Mouse (Mus musculus) layer of hippocampus, adult 2 months (tissue): ENCODE results near the gene Gm11985. TPM values are rescaled to one million over a fixed set of nuclear protein-coding genes. Genes with fewer than 3 reads are reported as not detected.
A peak's percentile ranks its signal among the peaks of the same experiment; 100 is the strongest.

Experiments
- DNase-seq, 2 experiments: peaks; one replicate each; pipeline ENCODE4 v3.0.0; 2022; ENCODE audit warnings: low spot score in 2 of 2
- H3K27ac ChIP-seq: fragments of 200-600 bp; 2 replicates; pipeline ENCODE4 v1.8.1; 2022
- H3K4me3 ChIP-seq: fragments of 200-600 bp; 2 replicates; pipeline ENCODE4 v1.8.1; 2022; ENCODE audit warnings: mild to moderate bottlenecking
- CTCF ChIP-seq: fragments of 200-600 bp; conservative IDR thresholded peaks from 2 replicates; pipeline ENCODE4 v1.8.1; 2022; ENCODE audit warnings: antibody characterized with exemption, mild to moderate bottlenecking, moderate library complexity
- total RNA-seq, 2 experiments: library from RNA; stranded (reverse); gene quantifications; 2 replicates each; pipeline ENCODE4 v1.2.3; 2021

Gene Gm11985
- total RNA-seq, 2 experiments from 2014 or later: not detected

DNA sequence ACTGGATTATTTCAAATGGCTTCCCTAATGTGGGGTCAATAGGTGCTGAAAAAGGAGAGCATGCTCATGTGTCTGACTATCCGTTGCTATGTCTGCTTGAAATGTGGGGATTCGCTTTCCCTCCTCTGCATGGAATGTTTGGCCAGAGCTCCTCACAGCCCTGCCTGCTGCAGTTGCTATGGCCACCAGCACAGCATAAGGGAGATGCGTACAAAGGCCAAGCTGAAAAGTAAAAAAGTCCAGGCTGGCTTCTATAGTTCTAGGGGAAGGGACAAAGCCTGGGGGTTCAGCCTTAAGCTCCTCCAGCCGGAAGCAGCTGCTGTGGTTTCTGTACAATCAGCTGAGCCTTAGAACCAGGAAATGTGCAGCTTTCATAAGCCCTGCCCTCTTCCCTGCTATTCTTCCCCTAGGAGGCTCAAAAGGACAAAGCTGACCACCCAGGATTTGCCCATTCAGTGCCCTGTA is 27.7 kb downstream of the Gm11985 start:
- H3K27ac ChIP-seq: peak overlapping the region; percentile 33; the same call in 1 of the 2 replicates
- no peak for DNase-seq
- no peak overlapping the region for H3K4me3 ChIP-seq
- TF ChIP-seq CTCF: no peak

GRCm38 (mm10) chr11:7160146-7160545 is 28.2 kb downstream of the Gm11985 start:
- Histone ChIP-seq H3K4me3 (no peak overlapping the region), H3K27ac (peak overlapping the region; percentile 33)
- no peak for DNase-seq
- TF ChIP-seq CTCF: no peak

DNA sequence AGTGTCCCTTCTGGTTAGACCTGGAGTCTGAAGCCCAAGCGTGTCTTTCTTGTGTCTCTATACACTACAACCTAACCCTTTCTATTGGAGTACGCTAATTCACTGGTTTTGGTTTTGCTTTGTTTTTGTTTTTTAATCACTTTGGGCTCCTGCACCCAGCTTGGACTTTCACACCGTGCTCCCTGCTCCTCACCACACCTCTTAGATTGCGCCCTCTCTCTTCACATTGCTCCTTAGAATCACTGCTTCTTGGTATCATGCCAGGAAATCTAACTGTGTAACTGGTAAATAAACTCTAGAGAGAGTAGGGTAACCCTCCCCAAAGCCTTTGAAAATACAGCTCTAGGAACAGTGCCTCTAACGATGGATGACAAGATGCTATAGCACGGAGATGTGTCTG is 30.2 kb downstream of the Gm11985 start:
- no peak overlapping the region for H3K27ac ChIP-seq
- no peak for TF ChIP-seq CTCF
- DNase-seq: no peak
- no peak overlapping the region for H3K4me3 ChIP-seq

DNA sequence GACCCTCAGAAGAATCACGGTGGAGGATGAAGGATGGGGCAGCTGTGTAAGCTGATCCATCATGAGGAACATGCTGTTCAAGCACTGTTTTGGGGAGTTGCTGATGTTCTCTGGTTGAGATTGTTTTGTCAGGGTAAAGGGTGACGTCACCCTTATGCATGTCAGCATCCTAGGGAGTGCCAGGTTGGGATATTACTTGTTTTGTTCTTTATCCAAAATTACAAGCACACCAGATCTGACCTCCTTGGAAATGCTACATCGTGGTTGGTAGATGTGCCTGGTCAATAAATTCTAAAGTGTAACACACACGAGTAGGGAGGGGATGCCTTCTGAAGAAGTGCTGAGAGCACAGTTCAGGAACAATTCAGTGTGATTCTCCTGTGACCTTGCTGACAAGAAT is 31.9 kb downstream of the Gm11985 start:
- H3K27ac ChIP-seq: no peak overlapping the region
- H3K4me3 ChIP-seq: no peak overlapping the region
- no peak for TF ChIP-seq CTCF
- no peak for DNase-seq

GRCm38 (mm10) chr11:7153081-7153480 is 35.3 kb downstream of the Gm11985 start:
- no peak overlapping the region for H3K4me3 ChIP-seq
- TF ChIP-seq CTCF: no peak
- no peak for DNase-seq
- no peak overlapping the region for H3K27ac ChIP-seq

DNA sequence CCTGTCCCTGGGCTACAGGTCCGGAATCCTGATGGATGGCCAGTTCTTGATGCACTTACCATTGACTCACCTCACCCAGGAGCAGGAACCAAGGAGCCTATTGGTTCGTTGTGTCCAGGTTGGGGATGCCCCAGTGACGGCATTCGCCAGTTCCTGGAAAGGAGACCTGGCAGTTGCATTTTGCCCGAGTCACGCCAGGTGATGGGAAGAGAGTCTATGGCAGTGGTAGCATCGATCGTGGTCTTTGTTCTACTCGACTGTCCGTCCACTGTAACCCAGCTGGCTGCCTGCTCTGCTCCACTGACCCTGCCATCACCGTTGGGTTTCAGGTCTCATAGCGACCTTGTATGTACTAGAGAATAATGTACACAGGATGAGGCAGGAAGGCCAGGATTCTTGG is 36.0 kb downstream of the Gm11985 start:
- no peak for DNase-seq
- TF ChIP-seq CTCF: no peak
- Histone ChIP-seq H3K4me3 (no peak overlapping the region), H3K27ac (no peak overlapping the region)

DNA sequence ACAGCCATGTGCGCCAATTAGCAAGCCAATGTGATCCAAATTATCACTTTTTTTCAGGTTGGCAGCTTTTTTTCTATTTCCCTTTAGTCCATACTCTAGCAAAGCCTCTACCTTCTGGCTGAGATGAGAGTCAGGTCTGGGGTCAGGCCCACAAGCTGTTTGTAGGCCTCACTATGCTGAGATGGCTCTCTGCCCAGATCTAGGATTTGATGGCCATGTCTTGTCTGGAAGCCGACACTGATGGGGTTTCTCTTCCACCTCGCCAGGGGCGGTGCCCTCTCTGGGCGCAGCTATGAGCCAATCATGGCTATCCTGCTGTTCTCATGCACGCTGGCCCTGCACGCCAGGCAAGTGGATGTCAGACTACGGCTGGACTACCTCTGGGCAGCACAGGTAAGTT is 37.9 kb downstream of the Gm11985 start:
- TF ChIP-seq CTCF: no peak
- DNase-seq: no peak
- H3K27ac ChIP-seq: no peak overlapping the region
- H3K4me3 ChIP-seq: no peak overlapping the region

DNA sequence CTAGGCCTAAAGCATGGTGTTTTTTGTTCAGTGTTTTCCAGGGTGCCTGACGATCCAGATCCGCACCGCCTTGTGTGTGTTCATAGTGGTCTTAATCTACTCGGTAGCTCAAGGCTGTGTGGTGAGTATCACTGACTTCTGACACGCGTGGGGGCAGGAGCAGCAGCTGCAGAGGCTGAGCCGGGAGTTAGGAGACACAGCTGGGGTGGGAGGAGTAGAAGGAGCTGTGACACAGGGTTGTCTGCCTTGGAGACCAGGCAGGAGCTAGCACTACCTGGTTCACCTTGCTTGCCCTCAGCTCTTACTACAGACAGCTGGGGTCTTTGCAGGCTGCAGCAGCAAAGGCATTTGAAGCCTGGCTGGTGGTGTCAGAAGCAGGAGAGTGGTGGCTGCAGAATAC is 38.9 kb downstream of the Gm11985 start:
- no peak for DNase-seq
- H3K27ac ChIP-seq: no peak overlapping the region
- no peak for TF ChIP-seq CTCF
- H3K4me3 ChIP-seq: no peak overlapping the region

- Histone ChIP-seq H3K4me3 (no peak overlapping the region), H3K27ac (no peak overlapping the region)
- no peak for DNase-seq
- no peak for TF ChIP-seq CTCF
Measured at GRCm38 (mm10) chr11:7147945-7148344, 40.4 kb downstream of the Gm11985 start.

DNA sequence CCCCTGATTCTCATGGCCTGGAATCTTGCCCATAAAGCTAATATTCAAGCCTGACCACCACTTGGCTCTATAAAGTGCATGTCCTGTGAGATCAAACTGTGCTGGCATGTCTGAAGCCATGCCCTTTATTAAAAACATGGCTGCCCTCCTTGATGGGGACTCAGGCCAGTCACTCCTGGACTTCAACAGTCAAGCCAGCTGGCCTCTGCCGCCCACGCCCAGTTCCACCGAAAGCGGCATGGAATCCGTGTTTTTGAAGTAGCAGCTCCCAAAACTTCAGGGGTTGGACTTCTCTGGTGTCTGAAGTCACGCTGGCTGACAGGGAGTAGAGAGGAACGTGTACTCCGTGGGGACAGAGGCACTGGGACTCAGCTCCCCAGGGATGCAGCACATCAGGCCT is 40.8 kb downstream of the Gm11985 start:
- DNase-seq: no peak
- H3K27ac ChIP-seq: no peak overlapping the region
- TF ChIP-seq CTCF: no peak
- H3K4me3 ChIP-seq: no peak overlapping the region

- H3K27ac ChIP-seq: no peak overlapping the region
- H3K4me3 ChIP-seq: no peak overlapping the region
- no peak for DNase-seq
- no peak for TF ChIP-seq CTCF
Measured at GRCm38 (mm10) chr11:7145221-7145620, 43.1 kb downstream of the Gm11985 start.

DNA sequence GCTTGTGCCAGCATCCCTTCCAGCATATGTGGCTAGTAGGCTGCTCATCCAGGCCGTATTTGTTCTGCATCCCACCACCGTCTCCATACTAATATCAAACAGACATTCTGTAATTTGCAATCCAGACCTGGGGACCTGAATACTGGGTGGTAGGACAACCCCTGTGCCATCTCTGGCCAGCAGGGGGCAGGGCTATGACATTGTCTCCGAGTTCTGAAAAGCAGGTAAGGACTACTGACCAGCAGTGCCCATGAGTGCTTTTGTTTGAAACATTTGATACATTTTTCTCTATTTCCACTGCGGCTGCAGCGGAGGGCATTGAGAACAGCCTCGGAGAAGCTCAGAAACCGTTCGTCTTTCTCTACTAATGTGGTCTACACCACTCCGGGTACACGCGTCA is 44.0 kb downstream of the Gm11985 start:
- H3K27ac ChIP-seq: no peak overlapping the region
- DNase-seq: peak in 1 of 2 experiments; percentile 36
- H3K4me3 ChIP-seq: no peak overlapping the region
- TF ChIP-seq CTCF: peak; percentile 77

DNA sequence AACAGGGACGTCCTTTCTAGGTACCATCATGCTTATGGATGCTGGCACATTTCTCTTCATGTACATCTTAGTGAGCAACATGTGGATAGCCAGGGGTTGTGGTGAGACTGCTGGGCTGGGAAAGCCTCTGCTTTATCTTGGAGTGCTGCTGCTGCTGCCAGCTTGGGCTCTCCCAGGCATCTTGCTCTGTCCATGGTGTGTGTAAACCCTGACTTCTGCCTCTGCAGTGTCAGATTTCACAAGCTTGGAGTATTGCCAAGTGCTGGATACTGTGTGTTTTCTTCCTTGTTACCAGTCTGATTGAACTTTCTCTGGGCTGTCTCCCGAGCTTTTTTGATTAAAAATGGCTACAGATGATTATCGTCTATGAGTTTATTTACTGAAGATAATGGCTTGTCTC is 45.6 kb downstream of the Gm11985 start:
- Histone ChIP-seq H3K4me3 (no peak overlapping the region), H3K27ac (no peak overlapping the region)
- no peak for DNase-seq
- TF ChIP-seq CTCF: no peak

DNA sequence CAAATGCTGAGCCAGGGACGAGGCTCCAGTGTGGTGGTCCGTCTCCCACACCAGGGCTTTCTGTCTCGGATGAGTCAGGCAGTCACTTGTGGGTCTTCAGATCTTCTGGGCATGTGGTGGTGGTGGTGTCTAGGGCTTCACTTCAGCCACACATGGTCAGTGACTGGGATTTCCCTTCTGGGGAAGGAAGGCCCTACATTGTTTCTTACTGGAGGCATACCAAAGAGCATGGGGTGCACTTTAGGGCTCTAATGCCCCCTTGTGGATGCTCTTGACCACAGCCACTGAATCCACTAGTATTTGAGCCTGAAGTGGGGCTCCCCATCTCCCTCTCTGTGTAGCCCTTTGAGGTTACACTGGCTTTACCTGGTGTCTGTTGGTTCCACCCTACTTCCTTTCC is 47.9 kb downstream of the Gm11985 start:
- peak; percentile 26 to 32 for DNase-seq
- peak; percentile 82 for TF ChIP-seq CTCF
- Histone ChIP-seq H3K4me3 (no peak overlapping the region), H3K27ac (no peak overlapping the region)

GRCm38 (mm10) chr11:7138370-7138769 is 50.0 kb downstream of the Gm11985 start:
- no peak for TF ChIP-seq CTCF
- no peak for DNase-seq

More at GRCm38 (mm10) chr11:7138370-7138769, 50.0 kb downstream of the Gm11985 start:
- Histone ChIP-seq H3K4me3 (no peak overlapping the region), H3K27ac (no peak overlapping the region)
